Mouse (Mus musculus) neutrophil, adult 65 days (primary cell): ENCODE data around the gene Tnfsf10. TPM values are rescaled to one million over a fixed set of nuclear protein-coding genes. Genes with fewer than 3 reads are reported as not detected.

Experiments used
- total RNA-seq: library from RNA; stranded (reverse); gene quantifications from 2 replicates; pipeline ENCODE4 v1.2.4, GENCODE M21; 2023

Gene Tnfsf10
- 0.19 and 0.43 TPM in 2 replicates for total RNA-seq

DNA sequence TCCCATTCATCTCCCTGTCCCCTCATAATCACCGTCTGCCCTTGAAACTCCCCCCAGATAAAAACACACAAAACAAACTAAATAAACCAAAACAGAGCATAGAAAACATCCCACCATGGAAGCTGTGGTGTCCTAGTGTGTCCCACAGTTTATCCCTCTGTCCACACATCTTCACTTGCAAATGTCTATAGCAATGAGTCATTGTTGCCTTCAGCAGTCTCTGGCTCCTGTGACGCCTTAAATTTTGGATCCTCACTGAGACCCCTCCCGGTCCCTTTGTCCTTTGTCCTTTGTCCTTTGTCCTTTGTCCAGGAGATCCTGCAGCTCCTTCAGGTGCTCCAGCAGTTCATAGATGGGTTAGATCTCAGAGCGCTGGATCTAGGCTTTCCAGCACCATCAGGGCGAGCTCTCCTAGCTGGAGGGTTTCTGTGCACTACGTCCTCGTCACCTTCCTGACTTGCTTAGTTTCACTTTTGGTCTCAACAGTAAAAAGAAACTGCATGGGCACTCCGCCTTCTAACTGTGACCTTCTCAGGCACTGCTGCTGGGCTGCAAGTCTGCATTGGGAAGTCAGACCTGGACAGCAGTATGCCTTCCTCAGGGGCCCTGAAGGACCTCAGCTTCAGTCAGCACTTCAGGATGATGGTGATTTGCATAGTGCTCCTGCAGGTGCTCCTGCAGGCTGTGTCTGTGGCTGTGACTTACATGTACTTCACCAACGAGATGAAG, at the start of gene Tnfsf10:
Gene Tnfsf10, plus strand, starts transcription at position 470 of the 729 bp plus-strand sequence.

DNA sequence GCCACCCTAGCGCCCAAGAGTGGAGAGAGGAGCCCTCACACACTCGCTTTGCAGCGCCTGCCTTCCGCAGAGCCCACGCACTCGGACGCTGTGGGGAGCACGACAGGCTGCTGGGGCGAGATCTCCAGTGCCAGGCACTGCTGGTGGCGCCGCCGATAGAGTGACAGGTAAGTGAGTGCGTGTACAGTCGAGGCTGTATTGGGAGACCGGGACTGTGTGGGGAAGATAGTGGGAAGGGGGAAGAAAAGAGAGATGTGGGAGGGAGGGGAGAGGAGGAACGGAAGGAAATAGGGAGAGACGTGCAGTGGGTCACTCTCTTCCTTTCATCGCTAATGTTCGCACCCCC, 54.4 kb downstream of the Tnfsf10 start, which contains the start of gene Ghsr:
Gene Ghsr, plus strand, starts transcription at position 76 of the 346 bp plus-strand sequence.

Other genes with a start within 250 kb of the Tnfsf10 start
- gene Ect2, start 163.2 kb upstream of the Tnfsf10 start, total RNA-seq = 25.6 and 41.9 TPM in 2 replicates
- 29.3 and 40.5 TPM in 2 replicates for gene Nceh1, start 134.1 kb upstream of the Tnfsf10 start, total RNA-seq
- not detected in 2 replicates for gene Ghsr, start 54.3 kb downstream of the Tnfsf10 start, total RNA-seq